Mouse (Mus musculus) cerebellum, adult 18-20 months (tissue): ENCODE measurements around the gene Ano3.
"Not testable (repeated sequence)": the region's sequence is repeated elsewhere in the genome, so short reads cannot be mapped to it uniquely, and the experiment has no call there.

Experiments used
- DNase-seq, 2 experiments: peaks; one replicate each; pipeline ENCODE4 v3.0.0; 2021

The Ano3 gene

GRCm38 (mm10) chr2:110950823-110951222 lies at the start of gene Ano3:
Ano3 (minus strand) TSS chr2:110950923.
- not testable (repeated sequence) for DNase-seq

GRCm38 (mm10) chr2:110990071-110990470 lies 39.3 kb upstream of the Ano3 start:
- no peak for DNase-seq

GRCm38 (mm10) chr2:110989539-110989938 lies 38.8 kb upstream of the Ano3 start:
- DNase-seq: no peak

DNA sequence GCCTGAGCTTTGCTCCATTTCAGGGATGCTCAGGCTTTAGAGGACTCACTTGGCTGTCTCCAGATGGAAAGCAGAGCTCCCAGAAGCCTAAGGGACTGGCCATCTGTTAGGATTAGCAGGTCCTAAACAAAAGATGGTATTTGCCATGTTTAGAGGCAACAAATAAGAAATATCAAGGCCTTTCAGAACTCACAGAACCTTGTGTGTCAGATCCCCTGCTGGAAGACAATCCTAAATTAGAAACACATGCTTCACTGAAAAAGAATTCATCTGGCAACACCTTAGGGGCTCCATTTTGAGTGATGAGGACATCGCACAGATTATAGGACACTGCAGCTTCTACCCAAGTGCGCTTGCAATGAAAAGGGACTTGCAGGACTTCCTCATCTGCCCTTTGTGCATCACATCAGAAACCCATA lies 35.1 kb upstream of the Ano3 start:
- peak; percentile 78 to 85 for DNase-seq

DNA sequence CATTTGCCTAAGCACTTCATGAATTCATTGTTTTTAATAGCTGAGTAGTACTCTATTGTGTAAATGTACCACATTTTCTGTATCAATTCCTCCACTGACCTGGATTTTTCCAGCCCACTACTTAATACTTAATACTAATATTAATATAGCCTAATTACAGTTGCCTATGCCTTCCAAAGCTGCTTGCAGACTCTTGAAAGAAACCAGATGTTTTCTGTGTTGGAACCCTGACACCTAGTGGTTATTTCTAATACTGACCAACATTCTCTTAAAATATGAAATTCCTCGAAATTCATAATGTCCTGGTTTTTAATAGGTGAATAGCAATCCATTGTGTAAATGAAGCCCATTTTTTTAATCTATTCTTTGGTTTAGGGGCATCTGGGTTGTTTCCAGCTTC lies 31.0 kb upstream of the Ano3 start:
- no peak for DNase-seq

GRCm38 (mm10) chr2:110979610-110980009 lies 28.9 kb upstream of the Ano3 start:
- DNase-seq: no peak

DNA sequence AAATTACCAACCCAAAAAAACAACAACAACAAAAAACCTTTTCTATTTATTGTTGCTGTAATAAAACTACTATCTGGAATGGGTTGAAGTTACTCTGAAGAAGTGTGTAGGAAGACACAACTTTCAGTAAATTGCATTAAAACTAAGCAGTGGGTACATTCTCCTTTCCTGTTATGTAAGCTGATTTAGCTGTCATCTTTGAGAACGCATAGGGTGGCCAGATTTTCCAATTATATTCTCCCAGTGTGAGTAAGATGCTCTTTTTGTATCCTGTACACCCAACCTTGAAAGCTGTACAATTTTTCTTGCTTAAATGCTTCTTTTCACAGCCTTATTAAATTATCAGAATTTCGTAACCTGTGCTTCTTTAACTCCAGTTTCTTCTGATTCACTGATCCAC lies 26.1 kb upstream of the Ano3 start:
- DNase-seq: no peak

DNA sequence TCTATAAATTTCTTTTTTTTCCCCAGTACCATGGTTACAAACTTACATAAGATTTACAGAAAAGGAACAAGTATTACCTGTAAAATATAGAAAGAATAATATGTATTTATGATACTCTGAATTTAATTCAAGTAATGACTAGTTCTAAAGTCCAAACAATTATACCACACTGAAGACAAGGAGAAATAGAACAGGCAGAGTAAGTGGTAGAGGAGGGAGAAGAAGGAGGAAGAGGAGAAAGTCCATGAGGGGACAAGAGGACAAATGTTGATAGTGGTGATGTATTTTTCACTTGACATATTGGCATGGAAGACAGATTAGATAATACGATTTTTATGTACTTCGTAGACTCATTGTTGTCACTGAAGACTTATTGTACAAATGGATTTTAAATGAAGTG lies 19.4 kb upstream of the Ano3 start:
- no peak for DNase-seq

GRCm38 (mm10) chr2:110965398-110965797 lies 14.7 kb upstream of the Ano3 start:
- no peak for DNase-seq

GRCm38 (mm10) chr2:110950432-110950803 lies 305 bp downstream of the Ano3 start:
- DNase-seq: no peak

GRCm38 (mm10) chr2:110949679-110950431 lies 868 bp downstream of the Ano3 start:
- peak; percentile 81 to 86 for DNase-seq

GRCm38 (mm10) chr2:110945171-110945570 lies 5.6 kb downstream of the Ano3 start:
- DNase-seq: no peak

DNA sequence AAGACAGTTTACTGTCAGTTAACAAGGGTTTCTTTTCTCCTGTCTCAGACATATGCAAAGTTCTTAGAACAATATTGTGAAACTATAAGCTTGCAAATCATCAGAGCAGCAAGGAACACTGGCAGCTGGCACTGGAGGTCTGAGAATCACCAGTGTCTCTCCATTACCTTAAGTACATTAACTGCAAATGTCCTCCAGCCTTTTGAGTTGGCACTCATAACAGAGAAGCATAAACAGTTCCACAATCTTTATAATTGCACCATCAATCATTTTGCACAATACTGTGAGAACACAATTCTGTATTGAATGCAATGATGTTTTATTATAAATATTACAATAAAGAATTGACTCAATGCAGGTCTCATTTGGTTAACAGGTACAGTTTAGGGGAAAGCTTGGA lies 15.0 kb downstream of the Ano3 start:
- DNase-seq: no peak

DNA sequence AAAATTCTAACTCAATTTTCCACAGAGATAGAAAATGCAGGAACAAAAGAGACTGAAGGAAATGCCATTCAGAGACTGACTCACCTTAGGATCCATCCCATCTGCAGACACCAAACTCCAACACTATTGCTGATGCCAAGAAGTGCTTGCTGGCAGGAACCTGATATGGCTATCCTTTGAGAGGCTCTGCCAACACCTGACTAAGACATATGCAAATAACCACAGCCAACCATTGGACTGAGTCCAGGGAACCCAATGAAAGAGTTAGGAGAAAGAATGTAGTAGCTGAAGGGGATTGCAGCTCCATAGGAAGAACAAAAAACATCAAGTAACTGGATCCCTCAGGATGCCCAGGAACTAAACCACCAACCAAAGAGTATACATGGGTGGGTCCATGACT lies 21.6 kb downstream of the Ano3 start:
- peak; percentile 80 to 85 for DNase-seq

DNA sequence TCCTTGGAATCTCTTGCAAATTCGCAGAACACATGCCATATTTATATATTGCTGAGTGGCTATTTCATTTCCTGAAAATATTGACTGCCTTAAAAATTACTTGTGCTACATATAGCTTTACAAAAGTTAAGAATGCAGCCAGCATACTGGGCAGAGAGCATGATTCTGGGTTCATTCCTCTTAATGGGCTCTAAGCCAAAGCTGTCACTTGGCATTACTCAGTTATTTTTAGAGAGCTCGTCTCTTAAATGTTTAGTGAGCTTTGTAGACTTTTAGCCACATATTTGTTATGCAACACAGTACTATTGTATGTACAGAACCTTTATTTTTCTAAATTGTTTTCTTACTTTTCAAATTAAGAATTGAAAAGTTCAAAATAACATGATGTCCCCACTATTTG lies 41.2 kb downstream of the Ano3 start:
- DNase-seq: peak in 1 of 2 experiments; percentile 23

GRCm38 (mm10) chr2:110906473-110906872 lies 44.2 kb downstream of the Ano3 start:
- peak; percentile 77 to 86 for DNase-seq

DNA sequence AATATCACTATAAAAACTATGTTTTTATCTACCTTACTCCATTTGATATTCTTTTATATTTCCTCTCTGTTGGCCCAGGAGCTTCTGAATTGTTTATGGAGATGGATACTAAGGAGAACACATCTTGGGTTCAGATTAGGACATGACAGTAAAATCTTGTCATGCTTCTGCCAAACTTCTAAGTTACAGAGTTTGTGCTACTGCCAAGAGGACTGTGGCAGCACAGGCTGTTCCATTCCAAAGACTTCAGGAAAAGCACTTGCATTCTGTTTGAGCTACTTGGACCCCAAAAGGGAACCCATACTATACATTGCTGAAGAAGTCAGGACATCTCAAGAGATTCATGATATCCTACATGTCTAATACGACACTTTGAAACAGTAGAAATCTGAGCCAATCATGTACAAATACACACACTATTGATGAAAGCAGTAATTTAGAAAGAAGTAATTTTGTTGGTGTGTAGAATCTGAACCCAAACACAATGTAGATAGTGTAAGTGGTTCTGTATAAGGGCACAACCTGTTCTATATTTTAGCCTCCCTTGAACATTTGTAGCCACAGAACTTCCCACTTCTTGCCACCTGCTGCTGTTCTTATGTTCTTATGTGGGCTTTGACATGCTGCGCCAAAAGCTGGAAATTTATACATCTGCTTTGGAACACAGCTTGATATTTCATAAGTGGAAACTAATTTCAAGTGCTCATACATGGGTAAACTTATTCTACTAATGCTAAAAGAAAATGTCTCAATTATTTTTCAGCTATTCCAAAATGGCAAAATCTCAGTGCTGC lies 54.0 kb downstream of the Ano3 start:
- DNase-seq: no peak

DNA sequence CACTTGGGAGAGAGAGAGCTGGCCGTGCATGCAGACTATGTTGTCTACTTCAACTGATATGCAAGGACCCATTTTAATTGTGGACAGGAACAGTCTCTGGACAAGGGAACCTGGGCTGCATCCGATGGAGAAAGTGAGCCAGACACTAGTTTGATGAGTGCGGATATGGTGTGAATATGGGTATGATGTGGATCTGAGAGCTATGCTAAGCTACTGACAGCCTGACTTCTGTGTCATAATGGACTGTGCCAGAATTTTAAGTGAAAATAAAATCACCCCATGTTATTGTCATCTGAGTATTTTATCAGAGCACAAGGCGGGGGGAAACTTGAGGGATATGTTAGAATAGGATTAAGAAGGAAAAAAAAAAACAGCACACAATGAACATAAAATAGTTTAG lies 79.1 kb downstream of the Ano3 start:
- no peak for DNase-seq

DNA sequence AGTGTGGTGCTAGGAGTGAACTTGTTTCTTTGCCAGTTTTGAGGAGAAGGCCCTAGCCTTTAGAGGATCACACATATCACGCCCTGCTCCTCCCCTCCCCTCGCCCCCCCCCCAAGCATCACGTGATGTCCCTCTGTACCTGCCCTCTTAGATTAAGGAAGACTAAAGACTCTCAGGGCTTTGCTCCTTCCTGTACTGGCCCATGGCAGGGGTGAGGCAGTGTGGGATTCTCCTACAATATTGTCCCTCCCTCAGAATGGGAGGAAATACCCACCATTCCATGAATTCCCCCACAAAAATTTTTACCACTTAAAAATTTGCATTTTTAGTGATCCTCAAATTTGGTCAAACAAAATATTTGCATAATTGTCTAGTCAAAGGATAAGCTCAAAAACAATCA lies 85.1 kb downstream of the Ano3 start:
- DNase-seq: no peak

DNA sequence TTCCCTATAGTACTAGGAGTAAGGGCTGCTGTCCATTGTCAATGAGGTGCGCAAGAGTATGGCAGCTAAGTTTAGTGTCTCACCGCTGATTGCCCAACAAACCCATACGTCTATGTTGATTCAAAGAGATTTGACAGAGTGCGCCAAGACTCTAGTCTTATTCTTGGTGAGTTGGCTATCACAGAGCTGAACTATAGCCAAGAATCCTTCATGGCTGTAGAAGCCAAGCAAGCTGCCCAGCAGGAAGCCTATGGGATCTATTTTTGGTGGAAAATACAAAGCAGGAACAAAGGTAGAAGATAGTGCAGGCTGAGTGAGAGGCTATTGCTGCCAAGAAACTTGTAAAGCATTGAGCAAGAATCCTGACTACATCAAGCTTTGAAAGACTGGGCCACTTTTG lies 87.3 kb downstream of the Ano3 start:
- DNase-seq: peak; percentile 47 to 63

- DNase-seq: no peak
Measured at GRCm38 (mm10) chr2:110839559-110840243, 111.0 kb downstream of the Ano3 start.

DNA sequence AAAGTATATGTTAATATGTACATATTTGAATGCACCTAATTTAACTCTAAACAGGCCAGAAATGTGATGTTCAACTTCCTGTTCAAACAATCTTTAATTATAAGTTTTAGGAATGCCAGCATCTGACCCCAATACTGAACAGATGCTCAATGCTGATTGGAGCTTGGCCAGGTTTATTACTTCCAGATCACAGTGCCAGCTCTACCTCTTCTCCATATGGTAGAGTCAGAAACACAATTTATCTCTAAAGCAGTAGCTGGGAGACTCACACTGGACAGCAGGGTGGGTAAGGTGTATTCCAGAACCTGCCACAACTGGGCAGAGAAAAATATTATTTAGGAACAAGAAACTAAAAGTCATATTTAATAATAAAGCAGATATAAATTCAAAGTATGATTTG lies 134.5 kb downstream of the Ano3 start:
- DNase-seq: peak; percentile 58

GRCm38 (mm10) chr2:110814964-110815363 lies 135.8 kb downstream of the Ano3 start:
- DNase-seq: no peak
